Mouse (Mus musculus): ENCODE results near the gene Lrmda. TPM values are rescaled to one million over a fixed set of nuclear protein-coding genes. Genes with fewer than 3 reads are reported as not detected.

Lrmda gene
- polyA plus RNA-seq, 1 experiment from 2014 or later = 0.33 TPM

GRCm38 (mm10) chr14:22035900-22036299, 16.4 kb downstream of the Lrmda start:
- no peak overlapping the region for H3K4me3 ChIP-seq
- peaks cover 30% of the 10 kb centered on the region for H3K4me1 ChIP-seq
- WGBS = 29% methylated on average over 3 of the region's 3 CpGs
- no peak overlapping the region for H3K9ac ChIP-seq
- H3K36me3 ChIP-seq = no peaks in the 10 kb centered on the region
- ATAC-seq (ENCODE audit: low FRiP score, low read depth) = peak; percentile 58; the same call in 1 of the 2 replicates
- H3K27ac ChIP-seq = no peak overlapping the region
- 0 out of 2 replicates have a peak overlapping the region, but pooled peaks have one; percentile 22 for H3K4me2 ChIP-seq (replicated peaks)
- H3K27me3 ChIP-seq (replicated peaks) = no peaks in the 10 kb centered on the region
- H3K9me3 ChIP-seq = no peaks in the 10 kb centered on the region

DNA sequence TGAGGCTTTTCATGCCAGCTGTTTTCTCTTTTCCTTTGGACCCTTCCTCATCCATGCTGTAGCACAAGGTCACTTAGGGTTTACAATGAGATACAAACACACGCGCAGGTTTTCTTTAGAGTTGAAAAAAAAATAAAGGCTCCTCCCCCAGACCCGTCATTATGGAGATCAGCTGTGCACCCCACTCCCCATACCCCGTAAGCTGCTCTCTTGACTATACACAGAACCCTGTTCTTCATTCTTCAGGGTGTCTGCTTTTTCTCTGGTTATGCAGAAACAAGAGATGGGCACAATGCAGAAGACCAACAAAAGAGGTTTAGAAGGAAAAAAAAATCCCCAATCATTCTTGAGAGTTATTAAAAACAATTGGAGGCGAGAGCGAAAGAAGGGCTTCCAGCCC, 16.8 kb downstream of the Lrmda start:
- H3K36me3 ChIP-seq = no peaks in the 10 kb centered on the region
- H3K9ac ChIP-seq = no peak overlapping the region
- peaks cover 30% of the 10 kb centered on the region for H3K4me1 ChIP-seq
- no peak overlapping the region for H3K4me3 ChIP-seq
- no peak for ATAC-seq (ENCODE audit: low FRiP score, low read depth)
- H3K9me3 ChIP-seq = no peaks in the 10 kb centered on the region
- H3K4me2 ChIP-seq (replicated peaks) = 0 out of 2 replicates have a peak overlapping the region, but pooled peaks have one; percentile 22
- H3K27ac ChIP-seq = no peak overlapping the region
- no peaks in the 10 kb centered on the region for H3K27me3 ChIP-seq (replicated peaks)
- 42% methylated on average over 6 of the region's 6 CpGs for WGBS

- peaks cover 30% of the 10 kb centered on the region for H3K4me1 ChIP-seq
- H3K9me3 ChIP-seq = no peaks in the 10 kb centered on the region
- H3K4me3 ChIP-seq = no peak overlapping the region
- WGBS = 46% methylated on average over 12 of the region's 12 CpGs
- ATAC-seq (ENCODE audit: low FRiP score, low read depth) = no peak
- H3K27ac ChIP-seq = no peak overlapping the region
- no peak overlapping the region for H3K9ac ChIP-seq
- no peaks in the 10 kb centered on the region for H3K27me3 ChIP-seq (replicated peaks)
- 0 out of 2 replicates have a peak overlapping the region, but pooled peaks have one; percentile 22 for H3K4me2 ChIP-seq (replicated peaks)
- H3K36me3 ChIP-seq = no peaks in the 10 kb centered on the region
These were observed 17.4 kb downstream of the Lrmda start for GRCm38 (mm10) chr14:22036802-22037497.

DNA sequence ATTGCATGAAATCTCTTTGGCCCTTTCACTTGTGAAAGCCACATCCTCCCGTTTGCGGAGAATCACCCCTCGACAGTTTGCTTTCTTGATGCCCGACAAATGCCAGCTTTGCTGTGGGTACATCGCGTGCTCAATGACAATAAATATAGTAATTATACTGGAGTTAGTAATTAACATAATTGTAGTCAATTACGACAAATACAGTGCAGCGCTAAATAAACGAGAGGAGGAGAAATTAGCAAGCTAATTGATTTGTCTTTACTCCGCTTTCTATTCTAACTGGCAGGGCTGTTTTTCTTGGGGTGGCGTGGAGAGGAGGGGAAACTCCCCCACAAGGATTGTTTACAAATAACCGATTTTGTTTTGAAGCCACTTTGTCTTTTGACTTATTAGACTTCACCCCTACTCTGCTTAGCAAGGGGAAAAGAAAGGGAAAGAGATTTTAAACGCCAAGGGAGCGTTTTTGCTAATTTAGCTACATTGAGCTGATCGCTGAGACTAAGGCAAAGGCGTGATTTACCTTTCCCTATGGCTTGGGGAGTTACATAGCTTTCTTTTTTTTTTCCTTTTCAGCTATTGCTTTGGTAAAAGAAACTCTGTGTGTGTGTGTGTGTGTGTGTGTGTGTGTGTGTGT, 18.1 kb downstream of the Lrmda start:
- Histone ChIP-seq H3K9me3 (no peaks in the 10 kb centered on the region), H3K4me3 (no peak overlapping the region), H3K4me1 (peaks cover 30% of the 10 kb centered on the region), H3K27me3 (replicated peaks) (no peaks in the 10 kb centered on the region), H3K4me2 (replicated peaks) (no peak overlapping the region), H3K9ac (no peak overlapping the region), H3K27ac (no peak overlapping the region), H3K36me3 (no peaks in the 10 kb centered on the region)
- ATAC-seq (ENCODE audit: low FRiP score, low read depth) = no peak
- 40% methylated on average over 16 of the region's 16 CpGs for WGBS

DNA sequence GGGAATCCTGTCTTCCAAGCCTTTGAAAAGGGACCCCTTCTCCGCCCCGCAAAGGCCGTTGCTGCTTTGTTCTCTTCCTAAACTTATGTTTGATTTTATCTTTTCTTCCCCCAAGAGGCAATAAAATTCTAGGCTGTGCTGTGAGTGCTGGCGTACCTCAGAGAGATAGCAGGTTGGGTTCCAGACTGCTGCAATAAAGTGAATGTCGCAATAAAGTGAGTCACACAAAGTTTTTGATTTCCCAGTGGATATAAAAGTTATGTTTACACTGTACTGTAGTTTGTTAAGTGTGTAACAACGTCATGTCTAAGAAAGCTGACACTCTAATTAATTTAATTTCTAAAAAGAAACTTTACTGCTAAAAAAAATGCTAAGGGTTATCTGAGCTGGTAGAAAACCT, 22.6 kb downstream of the Lrmda start:
- no peak overlapping the region for H3K9ac ChIP-seq
- H3K27me3 ChIP-seq (replicated peaks) = no peaks in the 10 kb centered on the region
- 88% methylated on average over 6 of the region's 6 CpGs for WGBS
- H3K9me3 ChIP-seq = no peaks in the 10 kb centered on the region
- H3K4me3 ChIP-seq = no peak overlapping the region
- no peak overlapping the region for H3K4me2 ChIP-seq (replicated peaks)
- H3K27ac ChIP-seq = no peak overlapping the region
- no peak for ATAC-seq (ENCODE audit: low FRiP score, low read depth)
- H3K36me3 ChIP-seq = no peaks in the 10 kb centered on the region
- H3K4me1 ChIP-seq = peaks cover 11% of the 10 kb centered on the region

DNA sequence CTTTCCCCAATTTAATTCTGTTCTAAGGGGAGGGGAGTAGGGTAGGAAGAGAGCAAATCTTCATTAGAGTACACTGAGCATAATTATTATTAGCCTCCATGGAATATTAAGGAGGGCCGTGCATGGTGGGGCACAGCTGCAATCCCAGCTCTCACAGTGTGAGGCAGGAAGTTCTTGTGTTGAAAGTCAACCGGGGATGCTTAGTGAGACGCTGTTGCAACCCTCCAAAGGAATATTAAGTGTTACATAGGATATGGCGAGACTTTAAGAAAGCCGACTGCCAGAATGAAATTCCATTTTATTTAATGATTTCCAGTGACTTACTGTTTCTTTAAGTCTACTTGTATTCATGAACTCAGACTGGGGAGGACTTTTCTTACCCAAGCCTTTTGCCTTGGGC, 23.9 kb downstream of the Lrmda start:
- Histone ChIP-seq H3K4me3 (no peak overlapping the region), H3K4me1 (peaks cover 4% of the 10 kb centered on the region), H3K36me3 (no peaks in the 10 kb centered on the region), H3K9ac (no peak overlapping the region), H3K27ac (no peak overlapping the region), H3K9me3 (no peaks in the 10 kb centered on the region), H3K27me3 (replicated peaks) (no peaks in the 10 kb centered on the region), H3K4me2 (replicated peaks) (no peak overlapping the region)
- 75% methylated on average over 5 of the region's 5 CpGs for WGBS
- no peak for ATAC-seq (ENCODE audit: low FRiP score, low read depth)

GRCm38 (mm10) chr14:22046262-22046856, 26.8 kb downstream of the Lrmda start:
- ATAC-seq (ENCODE audit: low FRiP score, low read depth) = no peak
- Histone ChIP-seq H3K27ac (no peak overlapping the region), H3K27me3 (replicated peaks) (no peaks in the 10 kb centered on the region), H3K9me3 (no peaks in the 10 kb centered on the region), H3K9ac (no peak overlapping the region), H3K4me3 (no peak overlapping the region), H3K4me2 (replicated peaks) (no peak overlapping the region), H3K4me1 (no peaks in the 10 kb centered on the region), H3K36me3 (no peaks in the 10 kb centered on the region)
- 80% methylated on average over 10 of the region's 10 CpGs for WGBS

GRCm38 (mm10) chr14:22048068-22048899, 28.8 kb downstream of the Lrmda start:
- H3K9me3 ChIP-seq = no peaks in the 10 kb centered on the region
- H3K4me3 ChIP-seq = no peak overlapping the region
- no peak overlapping the region for H3K4me2 ChIP-seq (replicated peaks)
- H3K27ac ChIP-seq = no peak overlapping the region
- no peaks in the 10 kb centered on the region for H3K27me3 ChIP-seq (replicated peaks)
- 79% methylated on average over 18 of the region's 18 CpGs for WGBS
- no peak for ATAC-seq (ENCODE audit: low FRiP score, low read depth)
- H3K4me1 ChIP-seq = no peaks in the 10 kb centered on the region
- no peak overlapping the region for H3K9ac ChIP-seq
- H3K36me3 ChIP-seq = no peaks in the 10 kb centered on the region

- H3K27ac ChIP-seq = no peak overlapping the region
- WGBS = 74% methylated on average over 6 of the region's 6 CpGs
- H3K9me3 ChIP-seq = no peaks in the 10 kb centered on the region
- no peaks in the 10 kb centered on the region for H3K27me3 ChIP-seq (replicated peaks)
- no peaks in the 10 kb centered on the region for H3K4me1 ChIP-seq
- ATAC-seq (ENCODE audit: low FRiP score, low read depth) = no peak
- no peak overlapping the region for H3K4me2 ChIP-seq (replicated peaks)
- H3K36me3 ChIP-seq = no peaks in the 10 kb centered on the region
- H3K4me3 ChIP-seq = no peak overlapping the region
- no peak overlapping the region for H3K9ac ChIP-seq
These were observed 29.3 kb downstream of the Lrmda start for GRCm38 (mm10) chr14:22048900-22049199.

DNA sequence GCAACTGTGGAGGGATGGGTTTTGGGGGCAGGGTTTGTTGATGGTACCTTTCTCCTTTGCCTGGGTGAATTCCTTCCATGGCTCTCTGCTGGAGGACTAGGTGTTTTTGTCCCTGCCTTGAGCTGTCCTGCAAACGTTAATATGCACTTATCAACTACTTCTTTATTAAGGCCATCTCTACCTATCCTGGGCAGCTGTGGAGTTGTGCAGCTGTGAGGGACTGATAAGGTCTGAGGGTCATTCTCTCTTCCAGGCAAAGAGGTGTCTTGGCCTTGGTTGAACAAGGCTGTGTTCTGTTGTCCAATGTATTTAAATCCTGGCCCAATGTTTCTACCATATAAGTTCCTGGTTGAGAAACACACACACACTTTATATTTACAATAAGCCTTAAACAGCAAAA, 29.8 kb downstream of the Lrmda start:
- Histone ChIP-seq H3K36me3 (no peaks in the 10 kb centered on the region), H3K4me3 (no peak overlapping the region), H3K4me2 (replicated peaks) (no peak overlapping the region), H3K4me1 (no peaks in the 10 kb centered on the region), H3K9me3 (no peaks in the 10 kb centered on the region), H3K27me3 (replicated peaks) (no peaks in the 10 kb centered on the region), H3K9ac (no peak overlapping the region), H3K27ac (no peak overlapping the region)
- no peak for ATAC-seq (ENCODE audit: low FRiP score, low read depth)
- 76% methylated on average over 1 of the region's 1 CpGs for WGBS

- no peak overlapping the region for H3K27ac ChIP-seq
- WGBS = 63% methylated on average over 14 of the region's 14 CpGs
These were observed 32.6 kb downstream of the Lrmda start for GRCm38 (mm10) chr14:22051941-22052664.

GRCm38 (mm10) chr14:22055630-22056029, 36.1 kb downstream of the Lrmda start:
- Histone ChIP-seq H3K4me2 (replicated peaks) (no peak overlapping the region), H3K9ac (no peak overlapping the region), H3K36me3 (no peaks in the 10 kb centered on the region), H3K4me1 (peaks cover 2% of the 10 kb centered on the region), H3K27me3 (replicated peaks) (no peaks in the 10 kb centered on the region), H3K4me3 (no peak overlapping the region), H3K27ac (no peak overlapping the region), H3K9me3 (no peaks in the 10 kb centered on the region)
- ATAC-seq (ENCODE audit: low FRiP score, low read depth) = no peak
- WGBS = 69% methylated on average over 8 of the region's 8 CpGs

More at GRCm38 (mm10) chr14:22051941-22052664, 32.6 kb downstream of the Lrmda start:
- Histone ChIP-seq H3K36me3 (no peaks in the 10 kb centered on the region), H3K4me1 (no peaks in the 10 kb centered on the region), H3K4me3 (no peak overlapping the region), H3K27me3 (replicated peaks) (no peaks in the 10 kb centered on the region), H3K9me3 (no peaks in the 10 kb centered on the region), H3K9ac (no peak overlapping the region), H3K4me2 (replicated peaks) (no peak overlapping the region)
- ATAC-seq (ENCODE audit: low FRiP score, low read depth) = no peak
